Mouse (Mus musculus) heart, embryonic 10.5 days (tissue): Measurements from ENCODE around the gene Pde4b. TPM values are rescaled to one million over a fixed set of nuclear protein-coding genes. Genes with fewer than 3 reads are reported as not detected.
A peak's percentile ranks its signal among the peaks of the same experiment; 100 is the strongest.

Experiments
- DNase-seq: peaks from one replicate; pipeline ENCODE4 v3.0.0-alpha.2; 2017; ENCODE audit warnings: low spot score
- H3K27ac ChIP-seq: fragments of 300-500 bp; sonication (generic); 2 replicates; pipeline ENCODE4 v1.5.1; 2016; ENCODE audit warnings: mild to moderate bottlenecking
- H3K27me3 ChIP-seq: fragments of 300-500 bp; sonication (generic); 2 replicates; pipeline ENCODE4 v1.6.1; 2016; ENCODE audit warnings: mild to moderate bottlenecking; ENCODE audit not compliant: poor library complexity, insufficient read depth, severe bottlenecking
- H3K36me3 ChIP-seq: fragments of 300-500 bp; sonication (generic); 2 replicates; pipeline ENCODE4 v1.6.1; 2016; ENCODE audit warnings: mild to moderate bottlenecking, moderate library complexity
- H3K4me1 ChIP-seq: fragments of 300-500 bp; sonication (generic); 2 replicates; pipeline ENCODE4 v1.6.1; 2016; ENCODE audit warnings: mild to moderate bottlenecking
- H3K4me3 ChIP-seq: fragments of 300-500 bp; sonication (generic); 2 replicates; pipeline ENCODE4 v1.5.1; 2016; ENCODE audit warnings: mild to moderate bottlenecking, moderate library complexity
- H3K9me3 ChIP-seq: fragments of 300-500 bp; sonication (generic); 2 replicates; pipeline ENCODE4 v1.6.1; 2016; ENCODE audit warnings: mild to moderate bottlenecking, moderate library complexity
- WGBS: fragments of 180-500 bp; shearing (Covaris S2); methylation state at CpG from one replicate; pipeline ENCODE4 v1.1.7; 2016; 5-methylcytosine and 5-hydroxymethylcytosine counted together
- polyA plus RNA-seq: library from polyadenylated mRNA; unstranded; fragments of >200 nt; fragmentation: Nextera tagmentation; extraction: Ambion mirVana; gene quantifications from 2 replicates; pipeline ENCODE4 v1.2.1, GENCODE M21; 2016

Gene Pde4b
- polyA plus RNA-seq, 1 experiment from 2014 or later = 13.9 TPM

DNA sequence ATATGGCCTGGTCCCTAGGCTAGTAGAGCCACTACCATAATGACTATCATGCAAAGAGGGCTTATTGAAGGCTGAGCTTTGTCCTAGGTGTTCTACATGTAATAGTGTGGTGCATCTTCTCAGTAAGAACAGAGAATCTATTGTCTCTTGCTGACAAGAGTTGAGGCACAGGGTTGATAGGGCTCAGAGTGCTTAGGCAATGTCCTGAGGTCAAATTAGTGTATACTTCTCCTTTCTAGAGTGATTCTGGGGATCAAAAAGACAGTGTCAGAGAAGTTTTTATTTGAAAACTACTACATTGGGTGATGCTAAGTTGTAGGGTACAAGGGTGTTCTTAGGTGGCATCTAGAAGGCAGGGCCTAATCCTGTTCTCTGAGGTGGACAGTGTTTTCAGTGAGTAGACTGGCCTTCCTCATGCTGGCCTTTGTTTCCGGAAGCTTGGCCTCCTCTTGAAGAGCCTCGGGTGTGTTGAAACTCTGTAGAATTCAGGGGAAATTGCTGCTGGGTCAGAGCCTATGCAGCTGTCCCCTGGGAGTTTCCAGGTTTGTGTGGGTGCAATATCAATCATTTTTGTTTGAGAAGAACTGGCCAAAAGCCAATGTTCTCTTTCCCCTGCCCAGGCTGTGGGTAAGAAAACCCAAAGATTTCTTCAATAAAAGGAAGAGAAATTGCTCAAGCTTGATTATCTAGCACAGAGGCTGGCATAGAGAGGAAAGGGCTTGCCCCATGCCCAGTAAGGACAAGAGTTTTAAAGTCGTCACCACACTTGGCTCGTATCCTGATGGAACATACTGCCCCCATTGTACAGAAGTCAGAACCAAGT is 536.7 kb downstream of the Pde4b start:
- no peaks in the 10 kb centered on the region for H3K9me3 ChIP-seq
- 0 out of 2 replicates have a peak, but pooled peaks cover 2% of the 10 kb centered on the region for H3K4me1 ChIP-seq
- no peaks in the 10 kb centered on the region for H3K36me3 ChIP-seq
- H3K4me3 ChIP-seq = no peak overlapping the region
- WGBS = 84% methylated on average over 4 of the region's 4 CpGs
- no peak for DNase-seq
- H3K27me3 ChIP-seq = no peaks in the 10 kb centered on the region
- no peak overlapping the region for H3K27ac ChIP-seq

- no peaks in the 10 kb centered on the region for H3K4me1 ChIP-seq
- H3K27me3 ChIP-seq = no peaks in the 10 kb centered on the region
- no peaks in the 10 kb centered on the region for H3K9me3 ChIP-seq
- WGBS = 56% methylated on average over 8 of the region's 8 CpGs
- H3K4me3 ChIP-seq = no peak overlapping the region
- no peak overlapping the region for H3K27ac ChIP-seq
- H3K36me3 ChIP-seq = no peaks in the 10 kb centered on the region
- no peak for DNase-seq
These were observed 537.6 kb downstream of the Pde4b start for GRCm38 (mm10) chr4:102624937-102625336.

- peaks cover 14% of the 10 kb centered on the region; the same call in 1 of the 2 replicates for H3K4me1 ChIP-seq
- no peaks in the 10 kb centered on the region for H3K36me3 ChIP-seq
- no peak for DNase-seq
- 87% methylated on average over 4 of the region's 4 CpGs for WGBS
- no peaks in the 10 kb centered on the region for H3K27me3 ChIP-seq
- H3K9me3 ChIP-seq = no peaks in the 10 kb centered on the region
- no peak overlapping the region for H3K27ac ChIP-seq
- H3K4me3 ChIP-seq = no peak overlapping the region
These were observed 540.5 kb downstream of the Pde4b start for GRCm38 (mm10) chr4:102627799-102628198.

- Histone ChIP-seq H3K27me3 (no peaks in the 10 kb centered on the region), H3K4me1 (peaks cover 19% of the 10 kb centered on the region; the same call in 1 of the 2 replicates), H3K36me3 (no peaks in the 10 kb centered on the region), H3K4me3 (no peak overlapping the region), H3K27ac (no peak overlapping the region), H3K9me3 (no peaks in the 10 kb centered on the region)
- DNase-seq = no peak
- WGBS = 54% methylated on average over 4 of the region's 4 CpGs
These were observed 542.3 kb downstream of the Pde4b start for GRCm38 (mm10) chr4:102629621-102630020.

- H3K4me1 ChIP-seq = peaks cover 26% of the 10 kb centered on the region
- no peaks in the 10 kb centered on the region for H3K36me3 ChIP-seq
- no peaks in the 10 kb centered on the region for H3K27me3 ChIP-seq
- WGBS = 53% methylated on average over 6 of the region's 6 CpGs
- no peak overlapping the region for H3K4me3 ChIP-seq
- no peak for DNase-seq
- H3K9me3 ChIP-seq = no peaks in the 10 kb centered on the region
- no peak overlapping the region; the same call in 1 of the 2 replicates for H3K27ac ChIP-seq
These were observed 542.9 kb downstream of the Pde4b start for GRCm38 (mm10) chr4:102630261-102630660.

DNA sequence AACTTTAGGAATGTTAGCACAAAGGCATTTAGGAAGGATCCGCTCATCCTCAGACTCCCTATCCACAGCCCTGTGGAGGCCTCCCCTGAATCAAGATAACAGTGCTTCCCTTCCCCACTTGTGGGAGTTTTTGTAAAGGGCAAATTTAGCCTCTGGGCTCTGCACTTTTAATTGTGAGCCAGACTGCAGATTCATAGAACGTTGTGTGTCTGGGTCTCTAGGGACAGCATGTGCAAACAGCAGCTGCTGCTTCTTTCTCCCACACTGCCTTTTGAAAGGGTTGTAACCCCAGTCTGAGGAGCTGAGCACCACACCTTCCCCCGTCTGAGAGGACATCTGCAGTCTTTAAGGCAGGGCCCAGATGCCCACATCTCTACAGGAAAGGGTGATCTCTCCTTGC is 544.3 kb downstream of the Pde4b start:
- Histone ChIP-seq H3K4me1 (peaks cover 37% of the 10 kb centered on the region), H3K36me3 (no peaks in the 10 kb centered on the region), H3K9me3 (no peaks in the 10 kb centered on the region), H3K4me3 (no peak overlapping the region), H3K27ac (no peak overlapping the region), H3K27me3 (no peaks in the 10 kb centered on the region)
- no peak for DNase-seq
- WGBS = 48% methylated on average over 3 of the region's 3 CpGs

GRCm38 (mm10) chr4:102633241-102633640 is 545.9 kb downstream of the Pde4b start:
- DNase-seq = no peak
- WGBS = 86% methylated on average over 5 of the region's 5 CpGs
- H3K4me1 ChIP-seq = peaks cover 37% of the 10 kb centered on the region

DNA sequence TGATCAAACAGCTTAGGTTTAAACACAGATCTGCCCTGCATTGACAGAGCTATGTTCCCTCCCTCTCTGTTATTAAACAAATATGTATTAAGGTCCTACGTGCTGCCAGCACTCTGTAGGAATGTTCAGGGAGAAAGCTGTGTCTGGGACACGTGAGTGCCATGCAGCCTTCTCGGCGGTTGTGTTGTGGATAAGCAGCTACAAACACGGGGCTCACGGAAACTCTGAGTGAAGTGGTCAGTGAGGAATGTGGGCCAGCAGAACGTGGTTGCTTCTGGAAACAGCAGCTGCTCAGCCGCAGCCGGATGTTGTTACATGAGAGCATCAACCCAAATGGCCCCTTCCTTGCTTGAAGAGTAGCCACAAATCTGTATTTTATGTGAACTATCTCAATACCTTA is 547.9 kb downstream of the Pde4b start:
- peak; percentile 88 for DNase-seq

More at GRCm38 (mm10) chr4:102633241-102633640, 545.9 kb downstream of the Pde4b start:
- no peaks in the 10 kb centered on the region for H3K27me3 ChIP-seq
- no peak overlapping the region for H3K4me3 ChIP-seq
- no peaks in the 10 kb centered on the region for H3K9me3 ChIP-seq
- no peaks in the 10 kb centered on the region for H3K36me3 ChIP-seq
- H3K27ac ChIP-seq = no peak overlapping the region

DNA sequence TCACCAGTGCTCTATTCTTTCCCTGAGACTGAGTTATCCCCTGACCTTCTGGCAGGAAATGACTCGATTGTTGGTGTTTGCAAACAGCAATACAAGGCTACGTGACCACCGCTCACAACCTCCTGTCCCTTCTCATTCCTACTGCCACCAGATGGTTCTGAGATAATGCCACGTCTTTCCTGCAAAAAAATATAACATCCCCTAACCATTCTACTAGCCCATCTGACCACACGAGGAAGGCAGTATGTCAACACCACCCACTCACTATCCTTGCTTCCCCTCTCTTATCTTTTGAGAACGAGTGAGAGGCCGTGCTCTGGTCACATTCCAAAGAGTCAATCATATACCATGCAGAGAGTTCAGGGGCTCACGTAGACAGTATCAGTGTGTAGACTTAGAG is 548.6 kb downstream of the Pde4b start:
- peaks cover 33% of the 10 kb centered on the region for H3K4me1 ChIP-seq
- 30% methylated on average over 8 of the region's 8 CpGs for WGBS
- no peaks in the 10 kb centered on the region for H3K27me3 ChIP-seq
- no peak for DNase-seq
- no peaks in the 10 kb centered on the region for H3K36me3 ChIP-seq
- H3K27ac ChIP-seq = peak overlapping the region; percentile 77
- H3K9me3 ChIP-seq = no peaks in the 10 kb centered on the region
- no peak overlapping the region for H3K4me3 ChIP-seq

More for the DNA sequence above, 547.9 kb downstream of the Pde4b start:
- H3K4me3 ChIP-seq = no peak overlapping the region
- H3K36me3 ChIP-seq = no peaks in the 10 kb centered on the region
- H3K9me3 ChIP-seq = no peaks in the 10 kb centered on the region
- peaks cover 36% of the 10 kb centered on the region for H3K4me1 ChIP-seq
- WGBS = 27% methylated on average over 9 of the region's 9 CpGs
- no peaks in the 10 kb centered on the region for H3K27me3 ChIP-seq
- peak overlapping the region; percentile 77 for H3K27ac ChIP-seq

GRCm38 (mm10) chr4:102637348-102637910 is 550.1 kb downstream of the Pde4b start:
- H3K27me3 ChIP-seq = no peaks in the 10 kb centered on the region
- WGBS = 68% methylated on average over 4 of the region's 4 CpGs
- DNase-seq = no peak
- H3K36me3 ChIP-seq = no peaks in the 10 kb centered on the region
- H3K27ac ChIP-seq = no peak overlapping the region; the same call in 1 of the 2 replicates
- no peaks in the 10 kb centered on the region for H3K9me3 ChIP-seq
- H3K4me3 ChIP-seq = no peak overlapping the region
- H3K4me1 ChIP-seq = peaks cover 23% of the 10 kb centered on the region

- H3K27ac ChIP-seq = no peak overlapping the region
- WGBS = 78% methylated on average over 4 of the region's 4 CpGs
- H3K27me3 ChIP-seq = no peaks in the 10 kb centered on the region
- no peaks in the 10 kb centered on the region for H3K36me3 ChIP-seq
- no peak for DNase-seq
- H3K4me3 ChIP-seq = no peak overlapping the region
- no peaks in the 10 kb centered on the region for H3K9me3 ChIP-seq
- H3K4me1 ChIP-seq = peaks cover 5% of the 10 kb centered on the region
These were observed 553.6 kb downstream of the Pde4b start for GRCm38 (mm10) chr4:102640942-102641341.

GRCm38 (mm10) chr4:102644062-102644461 is 556.7 kb downstream of the Pde4b start:
- no peak overlapping the region for H3K4me3 ChIP-seq
- WGBS = 58% methylated on average over 6 of the region's 6 CpGs
- H3K27ac ChIP-seq = no peak overlapping the region
- no peak for DNase-seq
- no peaks in the 10 kb centered on the region for H3K9me3 ChIP-seq
- H3K27me3 ChIP-seq = no peaks in the 10 kb centered on the region
- no peaks in the 10 kb centered on the region for H3K4me1 ChIP-seq
- H3K36me3 ChIP-seq = no peaks in the 10 kb centered on the region

GRCm38 (mm10) chr4:102647056-102647455 is 559.7 kb downstream of the Pde4b start:
- Histone ChIP-seq H3K4me1 (no peaks in the 10 kb centered on the region), H3K27ac (no peak overlapping the region), H3K4me3 (no peak overlapping the region), H3K9me3 (no peaks in the 10 kb centered on the region), H3K36me3 (no peaks in the 10 kb centered on the region), H3K27me3 (no peaks in the 10 kb centered on the region)
- WGBS = 60% methylated on average over 2 of the region's 2 CpGs
- DNase-seq = no peak
